Mouse (Mus musculus): ENCODE measurements at regions not wholly inside any gene's neighbourhood (a gene's known extent, or its start where the extent isn't known, plus 50 kb on each side); places are given as distances from the start of the nearest gene placed in this dataset.
A peak's percentile ranks its signal among the peaks of the same experiment; 100 is the strongest.

- no peaks in the 10 kb centered on the region for H3K27me3 ChIP-seq (ENCODE audit: control insufficient read depth, insufficient read depth, insufficient read length)
- no peaks in the 10 kb centered on the region for H3K79me3 ChIP-seq (ENCODE audit: low read depth)
- no peak overlapping the region for H3K4me3 ChIP-seq (ENCODE audit: insufficient read depth, poor library complexity, severe bottlenecking)
- H3ac ChIP-seq (ENCODE audit: control insufficient read depth, insufficient read length, low read depth), result no peak overlapping the region
- TF ChIP-seq MYOD1 (IDR thresholded peaks at IDR 0.05; ENCODE audit: control insufficient read depth, insufficient read length, low read depth) (no peak), FOSL1 (IDR thresholded peaks at IDR 0.05; ENCODE audit: insufficient read depth, low read length, poor library complexity, severe bottlenecking) (no peak), CEBPB (IDR thresholded peaks at IDR 0.05; ENCODE audit: low read depth) (no peak), MYOG (IDR thresholded peaks at IDR 0.05; ENCODE audit: control insufficient read depth, extremely low read depth, insufficient read length) (no peak)
- H3K36me3 ChIP-seq (ENCODE audit: control insufficient read depth, insufficient read depth), result no peaks in the 10 kb centered on the region
- no peaks in the 10 kb centered on the region for H3K79me2 ChIP-seq (ENCODE audit: control insufficient read depth, insufficient read depth)
Measured at GRCm38 (mm10) chr1:184628566-184629168, 103.8 kb downstream of the Hlx start.

GRCm38 (mm10) chr1:184622462-184622861, 110.0 kb downstream of the Hlx start:
- H3K4me3 ChIP-seq (ENCODE audit: insufficient read depth, poor library complexity, severe bottlenecking), result no peak overlapping the region
- no peaks in the 10 kb centered on the region for H3K79me3 ChIP-seq (ENCODE audit: low read depth)
- H3ac ChIP-seq (ENCODE audit: control insufficient read depth, insufficient read length, low read depth), result no peak overlapping the region
- H3K79me2 ChIP-seq (ENCODE audit: control insufficient read depth, insufficient read depth), result no peaks in the 10 kb centered on the region
- H3K36me3 ChIP-seq (ENCODE audit: control insufficient read depth, insufficient read depth), result no peaks in the 10 kb centered on the region
- TF ChIP-seq MYOG (IDR thresholded peaks at IDR 0.05; ENCODE audit: control insufficient read depth, extremely low read depth, insufficient read length), result no peak
- no peak for TF ChIP-seq CTCF (IDR thresholded peaks at IDR 0.05; ENCODE audit: control insufficient read depth, insufficient read depth, insufficient read length)
- no peak for TF ChIP-seq MYOD1 (IDR thresholded peaks at IDR 0.05; ENCODE audit: control insufficient read depth, insufficient read length, low read depth)
- no peak for TF ChIP-seq FOSL1 (IDR thresholded peaks at IDR 0.05; ENCODE audit: insufficient read depth, low read length, poor library complexity, severe bottlenecking)
- no peak for TF ChIP-seq MAX (IDR thresholded peaks at IDR 0.05)
- no peak for TF ChIP-seq USF1 (IDR thresholded peaks at IDR 0.05; ENCODE audit: low read depth)
- TF ChIP-seq CEBPB (IDR thresholded peaks at IDR 0.05; ENCODE audit: low read depth), result no peak
- no peaks in the 10 kb centered on the region for H3K27me3 ChIP-seq (ENCODE audit: control insufficient read depth, insufficient read depth, insufficient read length)

DNA sequence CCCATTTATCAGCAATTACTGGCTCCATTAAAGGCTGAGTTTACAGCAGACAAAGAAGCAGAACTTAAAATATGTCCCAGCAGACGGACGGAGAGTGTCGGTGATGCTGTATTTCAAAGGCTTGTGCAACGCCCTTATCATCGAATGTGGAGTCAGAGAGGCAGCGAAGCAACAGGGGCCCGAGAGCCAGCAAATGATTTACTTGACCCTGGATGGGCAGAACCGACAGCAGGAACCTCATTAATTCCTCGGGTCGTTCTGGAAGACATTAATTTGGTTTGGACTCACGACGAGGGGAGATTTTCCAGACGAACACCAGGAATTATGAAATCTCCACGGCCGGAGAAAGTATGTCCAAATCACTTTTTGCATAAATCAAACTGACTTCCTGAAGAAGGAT, 110.5 kb downstream of the Hlx start:
- Histone ChIP-seq H3K79me2 (ENCODE audit: control insufficient read depth, insufficient read depth) (no peaks in the 10 kb centered on the region), H3K36me3 (ENCODE audit: control insufficient read depth, insufficient read depth) (no peaks in the 10 kb centered on the region), H3K79me3 (ENCODE audit: low read depth) (no peaks in the 10 kb centered on the region), H3K27me3 (ENCODE audit: control insufficient read depth, insufficient read depth, insufficient read length) (no peaks in the 10 kb centered on the region), H3ac (ENCODE audit: control insufficient read depth, insufficient read length, low read depth) (no peak overlapping the region), H3K4me3 (ENCODE audit: insufficient read depth, poor library complexity, severe bottlenecking) (no peak overlapping the region)
- TF ChIP-seq MYOD1 (IDR thresholded peaks at IDR 0.05; ENCODE audit: control insufficient read depth, insufficient read length, low read depth), result no peak
- TF ChIP-seq USF1 (IDR thresholded peaks at IDR 0.05; ENCODE audit: low read depth), result no peak
- TF ChIP-seq FOSL1 (IDR thresholded peaks at IDR 0.05; ENCODE audit: insufficient read depth, low read length, poor library complexity, severe bottlenecking), result no peak
- no peak for TF ChIP-seq CTCF (IDR thresholded peaks at IDR 0.05; ENCODE audit: control insufficient read depth, insufficient read depth, insufficient read length)
- TF ChIP-seq MAX (IDR thresholded peaks at IDR 0.05), result no peak
- no peak for TF ChIP-seq CEBPB (IDR thresholded peaks at IDR 0.05; ENCODE audit: low read depth)
- TF ChIP-seq MYOG (IDR thresholded peaks at IDR 0.05; ENCODE audit: control insufficient read depth, extremely low read depth, insufficient read length), result no peak

DNA sequence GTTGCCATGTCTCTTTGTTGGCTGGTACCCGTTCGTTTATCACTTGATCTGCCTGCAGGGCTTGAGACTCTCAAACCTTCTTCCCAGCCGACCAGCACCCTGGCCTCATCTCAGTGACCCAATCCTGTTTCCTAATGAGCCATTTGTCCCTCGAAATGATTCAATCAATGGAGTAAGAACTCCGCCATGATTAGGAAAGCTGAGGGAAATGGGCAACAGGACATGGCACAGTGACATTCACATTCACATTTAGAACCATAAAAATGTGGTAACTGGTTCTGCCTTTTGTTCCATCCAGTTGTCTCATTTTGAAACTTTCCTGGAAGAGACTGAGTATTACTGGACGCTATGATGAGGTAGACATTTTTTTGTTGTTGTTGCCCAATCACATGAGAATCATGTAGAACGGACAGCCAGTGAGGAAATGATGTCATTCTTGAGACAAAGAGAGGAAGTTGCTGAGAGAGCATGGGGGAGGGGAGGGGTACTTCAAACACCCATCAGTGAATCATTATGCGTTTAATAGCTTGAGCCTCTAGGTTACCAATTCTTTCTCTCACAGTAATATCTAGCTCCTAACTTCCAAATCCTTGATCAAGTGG, 114.5 kb downstream of the Hlx start:
- Histone ChIP-seq H3K79me2 (ENCODE audit: control insufficient read depth, insufficient read depth) (no peaks in the 10 kb centered on the region), H3K79me3 (ENCODE audit: low read depth) (no peaks in the 10 kb centered on the region), H3K36me3 (ENCODE audit: control insufficient read depth, insufficient read depth) (no peaks in the 10 kb centered on the region), H3ac (ENCODE audit: control insufficient read depth, insufficient read length, low read depth) (no peak overlapping the region), H3K27me3 (ENCODE audit: control insufficient read depth, insufficient read depth, insufficient read length) (no peaks in the 10 kb centered on the region), H3K4me3 (ENCODE audit: insufficient read depth, poor library complexity, severe bottlenecking) (no peak overlapping the region)
- TF ChIP-seq CTCF (IDR thresholded peaks at IDR 0.05; ENCODE audit: control insufficient read depth, insufficient read depth, insufficient read length), result no peak
- TF ChIP-seq CEBPB (IDR thresholded peaks at IDR 0.05; ENCODE audit: low read depth), result peak; percentile 19
- no peak for TF ChIP-seq USF1 (IDR thresholded peaks at IDR 0.05; ENCODE audit: low read depth)
- TF ChIP-seq FOSL1 (IDR thresholded peaks at IDR 0.05; ENCODE audit: insufficient read depth, low read length, poor library complexity, severe bottlenecking), result no peak
- no peak for TF ChIP-seq MYOD1 (IDR thresholded peaks at IDR 0.05; ENCODE audit: control insufficient read depth, insufficient read length, low read depth)
- TF ChIP-seq MAX (IDR thresholded peaks at IDR 0.05), result no peak
- no peak for TF ChIP-seq MYOG (IDR thresholded peaks at IDR 0.05; ENCODE audit: control insufficient read depth, extremely low read depth, insufficient read length)

DNA sequence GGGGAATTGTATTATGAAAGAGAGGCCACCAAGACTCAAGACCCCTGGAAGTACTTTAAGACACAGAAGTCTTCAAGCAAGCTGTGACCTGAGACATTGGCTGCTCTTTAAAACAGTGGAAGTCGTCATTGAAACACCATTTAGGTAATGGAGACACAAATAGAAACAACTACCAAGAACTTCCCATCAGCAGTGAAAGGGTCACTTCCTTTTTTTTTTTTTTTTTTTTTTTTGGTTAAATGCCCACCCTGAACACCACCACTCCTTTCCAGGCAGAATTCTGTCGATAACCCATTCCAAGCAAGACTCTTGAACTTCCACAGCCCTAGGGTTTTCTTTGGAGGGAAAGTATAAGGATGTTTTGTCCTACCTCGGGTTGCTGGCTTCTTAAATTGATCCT, 116.4 kb downstream of the Hlx start:
- Histone ChIP-seq H3K79me2 (ENCODE audit: control insufficient read depth, insufficient read depth) (no peaks in the 10 kb centered on the region), H3K27me3 (ENCODE audit: control insufficient read depth, insufficient read depth, insufficient read length) (no peaks in the 10 kb centered on the region), H3ac (ENCODE audit: control insufficient read depth, insufficient read length, low read depth) (no peak overlapping the region), H3K36me3 (ENCODE audit: control insufficient read depth, insufficient read depth) (no peaks in the 10 kb centered on the region), H3K79me3 (ENCODE audit: low read depth) (no peaks in the 10 kb centered on the region), H3K4me3 (ENCODE audit: insufficient read depth, poor library complexity, severe bottlenecking) (no peak overlapping the region)
- TF ChIP-seq MYOG (IDR thresholded peaks at IDR 0.05; ENCODE audit: control insufficient read depth, extremely low read depth, insufficient read length), result no peak

Measured in C2C12 (cell line).